Mouse (Mus musculus): ENCODE measurements at regions not wholly inside any gene's neighbourhood (a gene's known extent, or its start where the extent isn't known, plus 50 kb on each side); places are given as distances from the start of the nearest gene placed in this dataset.
A peak's percentile ranks its signal among the peaks of the same experiment; 100 is the strongest.

DNA sequence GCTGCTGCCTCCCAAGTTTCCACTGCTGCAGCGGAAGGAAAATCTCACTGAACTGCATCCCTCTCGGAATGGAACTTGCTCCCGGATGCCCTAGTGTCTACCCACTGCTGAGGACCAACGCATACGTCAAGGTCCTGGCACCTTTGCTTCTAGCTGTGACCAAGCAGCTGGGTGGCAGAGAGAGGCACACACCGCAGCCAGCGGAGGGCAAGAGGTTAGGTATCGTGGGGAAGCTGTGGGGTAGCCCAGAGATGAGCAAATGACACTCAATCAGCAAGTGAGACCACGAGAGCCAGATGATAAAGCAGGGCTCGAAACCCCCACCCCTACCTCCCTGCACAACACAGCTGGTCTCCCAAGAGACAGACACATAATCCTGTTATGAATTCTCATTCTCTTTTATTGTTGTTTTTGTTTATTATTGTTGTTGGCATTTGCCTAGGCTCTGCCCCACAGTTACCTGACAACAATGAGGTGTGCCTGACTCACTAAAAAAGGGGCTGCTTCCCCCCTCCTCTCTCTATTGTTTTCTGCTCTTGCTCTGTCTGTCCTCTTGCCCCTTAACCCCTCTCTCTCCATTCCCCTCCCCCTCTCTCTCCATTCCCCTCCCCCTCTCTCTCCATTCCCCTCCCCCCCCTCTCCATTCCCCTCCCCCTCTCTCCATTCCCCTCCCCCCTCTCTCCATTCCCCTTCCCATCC is 112.0 kb upstream of the Spred2 start:
- DNase-seq (ENCODE audit: low spot score in 2 of 2) = no peak

DNA sequence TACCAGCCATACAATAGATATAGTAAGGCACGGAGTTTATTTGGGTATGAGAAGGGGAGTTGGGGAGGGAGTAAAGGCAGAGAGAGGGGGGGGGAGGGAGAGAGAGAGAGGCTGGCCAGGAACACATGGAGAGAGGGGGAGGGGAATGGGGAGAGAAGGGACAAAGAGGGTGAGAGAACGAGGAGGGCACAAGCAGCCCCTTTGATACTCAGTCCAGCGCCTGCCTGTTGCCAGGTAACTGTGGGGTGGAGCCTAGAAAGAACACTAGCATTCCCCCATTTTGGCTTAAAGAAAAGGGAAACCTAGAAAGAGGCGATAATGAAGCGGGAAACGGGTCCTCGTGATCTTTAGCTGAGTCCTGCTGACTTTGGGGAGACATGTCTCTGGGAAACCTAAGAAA is 110.6 kb upstream of the Spred2 start:
- no peak for DNase-seq (ENCODE audit: low spot score in 2 of 2)

DNA sequence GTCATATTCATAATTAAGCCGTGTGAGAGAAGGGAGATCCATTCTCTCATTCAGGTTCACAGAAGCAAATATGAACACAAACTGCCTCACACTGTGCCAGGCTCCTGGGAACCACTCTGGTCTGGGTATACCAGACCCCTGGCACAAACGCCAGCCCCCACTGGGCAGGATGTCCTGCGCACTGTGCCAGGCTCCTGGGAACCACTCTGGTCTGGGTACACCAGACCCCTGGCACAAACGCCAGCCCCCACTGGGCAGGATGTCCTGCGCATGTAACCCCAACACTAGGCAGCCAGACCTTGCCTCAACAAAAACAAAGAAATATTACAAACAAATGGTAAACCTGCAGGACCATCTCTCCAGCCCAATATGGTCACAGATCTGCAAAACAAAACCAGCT is 101.2 kb upstream of the Spred2 start:
- no peak for DNase-seq (ENCODE audit: low spot score in 2 of 2)

DNA sequence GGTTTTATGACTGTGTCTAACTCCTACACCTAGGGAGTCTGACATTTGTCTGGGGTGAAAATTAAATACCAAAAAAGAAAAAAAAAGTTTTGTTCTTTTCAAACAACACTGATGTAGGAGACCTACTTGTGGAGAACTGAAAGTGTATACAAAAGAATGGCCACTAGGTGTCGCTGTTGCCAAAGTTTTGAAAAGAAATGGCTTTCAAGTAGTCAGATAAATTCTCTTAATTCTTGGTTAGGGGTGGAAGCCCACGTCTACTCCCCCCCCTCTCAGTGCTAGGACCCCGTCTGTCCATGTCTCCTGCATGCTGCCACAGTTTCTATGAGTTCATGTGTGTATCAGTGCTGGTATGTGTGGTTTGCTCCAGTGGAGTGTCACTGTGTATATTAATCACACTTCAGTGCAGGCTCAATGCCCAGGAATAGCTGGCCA is 100.7 kb upstream of the Spred2 start:
- peak; percentile 56 to 80 for DNase-seq (ENCODE audit: low spot score in 2 of 2)

DNA sequence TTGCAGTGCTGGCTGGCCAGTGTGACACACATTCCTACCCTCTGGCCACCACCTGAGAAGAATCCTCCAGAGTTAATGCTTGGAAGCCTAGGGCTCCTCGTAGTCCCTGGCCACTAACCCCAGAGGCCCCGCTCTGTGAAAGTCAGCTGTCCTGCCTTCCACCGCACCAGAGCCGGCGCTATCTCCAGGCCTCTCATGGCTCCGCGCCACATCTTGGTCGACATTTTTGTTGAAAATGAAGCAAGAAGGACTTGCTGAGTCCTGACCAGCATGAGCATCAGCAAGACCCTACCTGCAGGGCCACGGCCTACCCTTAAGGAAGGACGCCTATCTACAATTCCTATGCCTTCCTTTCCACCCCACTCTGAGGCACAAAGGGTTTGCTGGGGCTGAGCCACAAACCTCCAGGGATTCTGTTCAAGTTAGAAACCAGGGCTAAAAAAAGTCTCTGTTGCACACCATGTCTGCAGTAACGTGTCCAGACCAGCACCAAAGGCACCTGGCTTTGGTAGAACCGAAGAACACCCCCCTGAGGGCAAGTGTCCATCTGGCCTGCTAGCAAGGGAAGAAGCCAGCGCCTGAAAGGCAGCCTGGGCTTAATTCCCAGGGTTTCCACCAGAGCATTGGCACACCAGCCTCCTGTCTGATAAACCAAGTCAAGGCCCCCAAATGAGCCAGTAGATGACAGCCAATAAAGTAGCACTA is 97.5 kb upstream of the Spred2 start:
- no peak for DNase-seq (ENCODE audit: low spot score in 2 of 2)

DNA sequence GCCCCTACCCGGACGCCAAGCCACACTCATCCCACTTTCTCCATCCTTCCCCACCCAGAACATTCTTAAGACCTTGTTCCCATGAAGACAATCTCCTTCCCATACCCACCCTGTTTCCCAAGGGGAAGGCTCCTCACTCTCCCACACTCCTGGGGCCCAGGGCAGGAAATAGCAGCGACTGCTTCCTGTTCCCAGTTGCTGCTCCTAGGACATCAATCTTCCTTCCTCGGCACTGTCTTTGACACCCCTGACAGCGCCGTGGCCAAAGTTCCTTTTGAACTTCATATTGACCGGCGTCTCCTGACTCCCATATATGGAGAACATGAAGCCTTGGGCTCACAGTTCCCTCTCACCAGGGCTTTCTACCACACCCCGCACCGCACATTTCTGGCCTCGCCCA is 96.2 kb upstream of the Spred2 start:
- DNase-seq (ENCODE audit: low spot score in 2 of 2) = no peak

DNA sequence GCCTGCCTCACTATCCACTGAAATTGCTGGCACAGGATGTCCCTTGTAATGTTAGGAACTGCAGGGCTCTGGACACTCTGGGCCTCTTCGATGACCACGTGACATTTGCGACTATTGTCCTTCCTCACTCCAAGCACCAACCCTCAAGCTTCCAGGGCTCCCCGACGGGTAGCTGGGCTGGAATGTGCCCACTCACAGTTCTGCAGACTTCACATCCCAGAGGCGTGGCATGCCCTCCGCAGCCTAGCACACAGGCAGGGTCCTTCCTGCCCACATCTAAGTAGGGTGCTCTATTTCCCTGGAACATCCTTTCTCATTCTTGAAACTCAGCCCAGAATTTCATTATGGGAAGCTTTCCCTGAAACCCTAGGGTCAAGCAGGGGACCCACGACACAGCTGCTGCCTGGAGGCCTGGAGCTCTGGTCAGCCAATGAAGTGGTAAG is 95.2 kb upstream of the Spred2 start:
- DNase-seq (ENCODE audit: low spot score in 2 of 2) = no peak

DNA sequence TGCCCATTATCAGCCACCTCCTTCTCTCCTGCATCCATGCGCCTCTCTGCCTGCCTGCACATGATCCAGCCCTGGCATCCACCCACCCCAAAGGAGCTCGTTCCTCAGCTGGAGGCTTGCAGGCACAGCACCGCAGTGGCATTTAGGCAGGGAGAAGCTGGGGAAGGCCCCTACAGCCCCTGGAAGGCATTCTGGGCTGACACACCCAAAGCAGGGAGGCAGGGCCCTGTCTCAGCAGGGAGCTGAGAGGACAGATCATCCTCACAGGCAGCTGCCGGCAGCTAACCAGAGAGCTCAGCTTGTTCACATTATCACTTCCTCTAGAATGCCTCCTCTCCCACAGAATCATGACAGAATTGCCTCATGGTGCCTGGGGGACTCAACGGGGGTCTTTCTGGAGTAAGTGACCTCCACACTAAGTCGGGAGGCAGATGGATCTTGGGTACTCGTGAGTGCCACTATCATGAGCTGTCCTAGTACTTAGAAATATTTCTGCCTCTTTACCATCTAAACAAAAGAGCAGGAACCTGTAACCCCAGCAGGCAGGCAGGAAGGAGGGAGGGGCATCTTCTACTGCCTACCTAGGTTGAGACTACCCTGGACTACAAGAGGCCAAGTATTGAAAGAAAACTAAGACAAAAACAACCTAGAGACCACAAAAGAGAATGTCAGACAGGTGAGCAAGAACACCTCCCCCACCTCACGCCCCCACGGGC is 94.5 kb upstream of the Spred2 start:
- peak in 1 of 2 experiments; percentile 8 for DNase-seq (ENCODE audit: low spot score in 2 of 2)

DNA sequence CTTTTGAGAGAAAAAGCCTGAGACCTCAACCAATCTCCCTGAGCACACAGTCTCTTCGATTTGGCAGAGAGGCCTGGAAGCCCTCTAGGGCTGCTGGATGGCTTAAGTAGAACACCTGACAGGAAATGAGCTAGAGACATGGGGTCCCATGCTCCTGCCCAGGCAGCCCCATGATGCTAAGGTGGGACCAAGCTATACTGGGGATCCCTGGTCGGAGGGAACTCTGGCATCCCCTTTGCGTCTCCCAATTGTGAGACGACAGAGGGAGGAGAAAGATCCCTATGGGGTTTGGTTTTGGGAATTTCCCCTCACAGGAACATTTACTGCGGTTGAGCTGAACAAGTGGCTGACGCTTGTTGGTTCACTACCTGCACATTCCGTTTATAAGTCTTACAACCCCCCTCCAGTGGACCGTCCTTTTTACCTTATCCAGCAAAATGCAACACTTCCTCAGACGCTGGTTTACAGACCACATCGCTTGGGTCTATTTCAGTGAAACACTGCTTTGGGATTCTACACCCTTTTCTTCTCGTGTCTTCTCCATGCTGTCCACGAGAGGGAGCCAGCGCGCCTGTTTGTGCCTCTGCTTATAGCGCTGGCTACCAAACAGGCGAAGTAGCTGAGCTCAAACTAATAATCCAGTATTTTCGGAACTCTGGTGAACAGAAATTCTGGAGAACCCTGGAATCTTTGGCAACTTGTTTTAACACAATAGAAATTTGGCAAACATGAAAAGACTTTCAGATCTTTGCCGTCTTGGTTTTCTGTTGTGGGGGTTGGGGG is 93.7 kb upstream of the Spred2 start:
- DNase-seq (ENCODE audit: low spot score in 2 of 2) = peak; percentile 64 to 81

DNA sequence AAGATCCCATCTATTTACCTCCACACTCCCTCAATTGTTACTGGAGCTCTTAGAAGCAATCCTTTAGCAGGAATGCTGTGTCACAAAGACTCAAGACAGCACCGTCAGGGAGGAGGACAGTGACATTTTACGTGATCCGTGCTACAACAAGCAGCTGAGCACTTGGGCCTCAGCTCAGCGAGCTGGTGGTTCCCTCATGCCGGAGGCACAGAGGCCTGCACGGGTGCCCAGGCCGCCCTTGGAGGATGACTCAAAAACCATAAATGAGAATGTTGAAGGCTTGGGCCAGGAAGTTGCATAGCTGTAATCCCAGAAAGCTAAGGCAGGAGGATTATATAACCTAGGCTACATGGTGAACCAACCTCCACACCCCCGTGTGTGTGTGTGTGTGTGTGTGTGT is 89.6 kb upstream of the Spred2 start:
- peak in 1 of 2 experiments; percentile 7 for DNase-seq (ENCODE audit: low spot score in 2 of 2)

DNA sequence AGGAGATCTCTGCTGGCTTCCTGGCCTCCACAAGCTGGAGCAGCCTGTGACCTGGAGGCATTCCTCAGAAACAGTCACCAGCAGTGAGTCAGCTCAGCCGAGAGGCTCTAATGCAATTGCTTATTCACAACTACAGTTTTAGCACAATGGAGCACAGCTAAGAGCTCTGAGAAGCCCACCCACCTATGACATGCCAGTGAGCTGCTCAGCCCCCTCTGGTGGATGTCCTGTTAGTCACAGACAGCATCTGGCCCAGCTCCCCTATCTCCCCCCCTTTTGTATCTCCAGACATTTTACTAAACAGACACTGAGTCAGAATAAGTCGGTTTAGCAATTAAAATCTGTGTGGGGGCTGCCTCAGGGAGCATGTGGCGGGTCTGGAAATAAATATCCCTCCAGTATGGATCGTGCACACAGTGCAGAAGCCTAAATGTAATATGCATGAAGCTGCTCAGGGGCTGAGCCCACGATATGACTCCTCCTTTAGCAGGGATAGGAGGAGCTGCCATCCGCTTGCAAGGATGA is 88.9 kb upstream of the Spred2 start:
- DNase-seq (ENCODE audit: low spot score in 2 of 2) = peak; percentile 81 to 89

DNA sequence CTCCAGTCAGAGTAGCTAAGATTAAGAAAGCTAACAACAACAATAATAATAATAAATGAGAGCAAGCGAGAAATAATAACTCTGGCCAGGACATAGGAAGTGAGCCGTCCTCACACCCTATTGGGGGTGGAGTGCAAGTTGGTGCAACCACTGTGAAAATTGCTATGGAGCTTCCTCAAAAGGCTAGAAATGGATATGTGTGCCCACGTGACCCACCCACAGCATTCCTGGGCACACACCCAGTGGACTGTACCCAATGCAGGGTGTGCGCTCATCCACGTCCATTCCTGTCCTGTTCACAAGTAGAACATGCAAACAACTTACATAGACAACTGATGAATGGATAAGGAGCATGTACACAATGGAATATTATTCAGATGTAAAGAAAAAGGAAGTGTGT is 85.2 kb upstream of the Spred2 start:
- DNase-seq (ENCODE audit: low spot score in 2 of 2) = no peak

DNA sequence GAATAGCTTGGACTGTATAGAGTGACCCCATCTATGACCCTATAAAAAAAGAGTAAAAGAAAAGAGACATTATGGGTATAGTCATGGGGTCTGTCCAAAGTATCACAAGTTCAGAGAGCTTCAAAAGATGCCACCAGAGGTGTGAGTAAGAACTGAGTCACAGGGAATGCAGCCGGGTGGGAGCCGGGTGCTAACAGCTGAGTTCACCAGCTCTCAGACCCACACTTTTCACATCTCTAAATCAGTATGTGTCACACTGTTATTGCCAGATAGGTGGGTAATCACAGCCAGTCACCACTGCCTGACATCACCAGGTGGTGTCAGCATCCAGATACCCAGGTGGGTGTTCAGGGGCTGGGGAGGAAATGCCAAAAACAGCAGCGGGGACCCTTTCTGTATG is 81.1 kb upstream of the Spred2 start:
- no peak for DNase-seq (ENCODE audit: low spot score in 2 of 2)

DNA sequence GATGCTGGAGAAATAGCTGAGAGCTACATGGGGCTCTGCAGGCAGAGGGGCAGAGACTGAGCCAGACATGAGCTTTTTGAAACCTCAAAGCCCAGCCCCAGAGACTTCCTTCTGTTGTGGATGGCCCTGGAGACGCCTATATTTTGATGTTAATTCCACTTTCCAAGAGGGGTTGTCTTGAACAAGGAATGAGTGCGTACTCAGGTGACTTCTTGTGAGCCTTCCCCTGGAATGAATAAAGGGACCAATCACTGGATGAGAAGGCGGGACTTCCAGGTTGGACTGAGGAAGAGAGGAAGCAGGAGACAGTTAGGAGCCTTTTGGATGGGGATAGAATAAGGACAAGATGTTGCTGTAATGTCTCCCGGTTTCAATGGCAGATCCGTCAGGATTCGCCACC is 76.3 kb upstream of the Spred2 start:
- DNase-seq (ENCODE audit: low spot score in 2 of 2) = no peak

DNA sequence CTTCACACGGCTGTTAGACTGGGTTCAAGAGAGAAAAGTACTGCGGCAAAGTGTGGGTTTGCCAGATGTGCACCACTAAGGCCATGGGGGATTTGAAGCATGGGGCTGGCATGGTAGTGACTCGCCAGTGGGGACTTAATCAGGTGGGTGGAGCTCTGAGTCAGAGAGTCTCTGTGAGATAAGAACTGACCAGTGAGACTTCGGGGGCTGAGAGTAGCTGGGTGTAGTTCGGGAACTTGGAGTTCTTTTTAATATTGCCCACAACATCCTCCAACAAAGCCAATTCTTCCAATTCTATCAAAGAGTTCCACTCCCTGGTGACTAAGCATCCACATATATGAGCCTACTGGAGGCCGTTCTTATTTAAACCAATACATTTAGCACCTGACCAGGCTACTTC is 75.8 kb upstream of the Spred2 start:
- no peak for DNase-seq (ENCODE audit: low spot score in 2 of 2)

DNA sequence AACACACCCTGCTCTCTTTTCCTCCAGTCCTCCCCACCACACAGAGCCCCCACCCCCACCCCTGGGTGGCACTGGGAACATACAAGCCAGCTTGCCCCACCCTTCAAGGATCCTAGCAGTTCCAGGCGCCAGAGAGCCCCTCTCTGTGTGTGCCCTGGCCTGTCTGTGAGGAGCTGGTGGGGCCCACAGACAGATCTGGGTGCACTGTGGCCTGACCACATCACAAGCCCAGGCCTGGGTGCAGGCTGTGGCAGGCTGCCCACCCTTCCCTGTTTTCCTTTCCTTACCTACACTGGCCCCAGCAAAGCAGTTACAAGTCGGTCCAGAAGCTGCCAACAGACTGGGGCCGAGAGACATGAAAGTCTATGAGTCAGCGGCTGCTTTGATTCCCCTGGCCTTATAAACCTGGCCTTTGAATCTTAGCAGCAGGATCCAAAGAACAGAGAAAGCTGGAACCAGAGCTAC is 74.8 kb upstream of the Spred2 start:
- DNase-seq (ENCODE audit: low spot score in 2 of 2) = no peak

DNA sequence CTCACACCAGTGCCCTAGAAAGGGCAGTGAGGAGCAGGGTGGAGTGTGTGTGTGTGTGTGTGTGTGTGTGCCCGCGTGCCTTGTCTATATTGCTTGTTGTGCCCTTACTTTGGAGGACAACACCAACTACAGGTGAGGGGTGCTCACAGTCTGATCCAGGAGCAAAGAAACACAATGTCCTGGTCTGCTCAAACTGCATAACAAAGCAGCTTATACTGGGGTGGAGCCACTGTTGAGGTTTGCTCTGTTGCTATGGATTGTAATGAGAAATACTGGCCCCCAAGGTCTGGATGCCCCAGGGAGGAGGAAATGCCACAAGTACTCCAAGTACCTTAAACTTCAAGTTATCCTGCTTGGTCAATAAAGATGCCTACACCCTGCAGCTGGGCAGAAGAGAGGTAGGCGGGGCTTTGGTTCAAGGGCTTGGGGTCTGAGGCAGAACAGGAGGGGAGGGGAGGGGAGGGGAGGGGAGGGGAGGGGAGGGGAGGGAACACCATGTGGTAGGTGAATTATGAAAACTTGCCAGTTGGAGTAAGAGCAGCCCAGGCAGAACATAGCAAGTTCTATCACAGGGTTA is 74.2 kb upstream of the Spred2 start:
- DNase-seq (ENCODE audit: low spot score in 2 of 2) = no peak

DNA sequence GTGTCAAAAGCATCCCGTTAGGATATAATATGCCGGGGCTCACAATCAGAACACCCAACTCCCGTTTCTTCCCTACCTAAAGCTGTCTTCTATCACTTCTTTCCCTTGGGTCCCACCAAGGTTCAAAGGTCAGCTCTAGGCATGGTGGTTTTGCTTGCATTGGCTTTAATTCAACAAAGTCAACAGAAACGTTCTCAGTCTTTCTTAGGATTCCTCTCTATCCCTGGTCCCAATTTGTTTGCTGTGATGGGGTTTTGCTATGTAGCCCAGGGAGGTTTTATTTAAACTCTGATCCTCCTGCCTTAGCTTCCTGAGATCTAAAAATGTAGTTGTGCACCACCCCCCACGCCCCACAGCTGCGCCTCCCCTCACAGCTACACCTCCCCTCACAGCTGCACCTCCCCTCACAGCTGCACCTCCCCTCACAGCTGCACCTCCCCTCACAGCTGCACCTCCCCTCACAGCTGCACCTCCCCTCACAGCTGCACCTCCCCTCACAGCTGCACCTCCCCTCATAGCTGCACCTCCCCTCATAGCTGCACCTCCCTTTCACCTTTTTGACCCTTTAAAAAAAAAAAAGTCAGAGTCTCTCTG is 73.1 kb upstream of the Spred2 start:
- DNase-seq (ENCODE audit: low spot score in 2 of 2) = no peak

DNA sequence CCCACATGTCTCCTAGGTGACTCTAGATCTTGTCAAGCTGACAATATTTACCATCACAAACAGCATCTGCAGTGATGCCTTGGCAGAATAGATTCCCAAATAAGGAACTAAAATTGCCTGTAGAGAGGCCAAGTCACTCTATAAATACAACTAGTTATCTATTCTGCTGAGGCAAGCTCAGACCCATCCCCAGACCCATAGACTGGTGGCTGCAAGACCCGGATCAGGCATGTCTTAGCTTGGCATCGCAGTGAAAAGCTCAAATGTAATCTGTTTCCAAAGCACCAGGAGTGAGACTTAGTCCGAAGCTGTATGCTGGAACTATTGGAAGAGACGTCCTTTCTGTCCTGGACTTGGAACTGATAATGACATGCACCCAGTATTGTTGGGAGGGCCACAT is 62.6 kb upstream of the Spred2 start:
- DNase-seq (ENCODE audit: low spot score in 2 of 2) = no peak

DNA sequence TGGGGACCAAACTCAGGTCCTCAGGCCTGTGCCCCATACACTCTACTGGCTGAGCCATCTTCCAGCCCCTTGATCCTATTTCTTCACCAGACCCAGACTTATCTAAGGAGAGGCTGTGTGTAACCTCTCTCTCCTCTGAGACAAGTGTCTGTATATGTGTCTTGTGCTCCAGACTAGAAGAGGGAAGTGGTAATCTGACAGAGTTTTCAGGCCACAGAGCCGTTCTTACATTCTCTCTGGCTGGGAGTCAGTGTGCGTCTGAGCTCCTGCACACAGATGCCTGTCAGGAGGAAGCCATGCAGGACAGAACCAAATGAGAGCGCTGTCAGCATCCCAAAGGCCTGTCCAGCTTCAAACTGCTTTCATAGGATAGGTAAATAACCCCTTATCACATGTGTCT is 60.8 kb upstream of the Spred2 start:
- DNase-seq (ENCODE audit: low spot score in 2 of 2) = no peak

Data from layer of hippocampus, adult 18-20 months (tissue).